Mouse (Mus musculus) midbrain, embryonic 10.5 days (tissue): ENCODE results near the gene Kif9. TPM values are rescaled to one million over a fixed set of nuclear protein-coding genes. Genes with fewer than 3 reads are reported as not detected.

Source experiments
- DNase-seq: peaks from one replicate; pipeline ENCODE4 v3.0.0-alpha.2; 2017; ENCODE audit warnings: low spot score
- H3K27ac ChIP-seq: fragments of 300-500 bp; sonication (generic); replicated peaks from 2 replicates; pipeline ENCODE4 v1.5.1; 2016; ENCODE audit warnings: mild to moderate bottlenecking
- H3K27me3 ChIP-seq: fragments of 300-500 bp; sonication (generic); 2 replicates; pipeline ENCODE4 v1.6.1; 2016; ENCODE audit warnings: low read depth, mild to moderate bottlenecking; ENCODE audit not compliant: poor library complexity, severe bottlenecking
- H3K36me3 ChIP-seq: fragments of 300-500 bp; sonication (generic); 2 replicates; pipeline ENCODE4 v1.6.1; 2016; ENCODE audit warnings: mild to moderate bottlenecking, moderate library complexity
- H3K4me1 ChIP-seq: fragments of 300-500 bp; sonication (generic); 2 replicates; pipeline ENCODE4 v1.6.1; 2016
- H3K4me3 ChIP-seq: fragments of 300-500 bp; sonication (generic); 2 replicates; pipeline ENCODE4 v1.5.1; 2016; ENCODE audit warnings: mild to moderate bottlenecking, moderate library complexity
- H3K9me3 ChIP-seq: fragments of 300-500 bp; sonication (generic); replicated peaks from 2 replicates; pipeline ENCODE4 v1.6.1; 2016; ENCODE audit warnings: mild to moderate bottlenecking
- WGBS: fragments of 180-500 bp; shearing (Covaris S2); methylation state at CpG from one replicate; pipeline ENCODE4 v1.1.7; 2016; 5-methylcytosine and 5-hydroxymethylcytosine counted together
- polyA plus RNA-seq: library from polyadenylated mRNA; unstranded; fragments of >200 nt; fragmentation: Nextera tagmentation; extraction: Ambion mirVana; gene quantifications from 2 replicates; pipeline ENCODE4 v1.2.1, GENCODE M21; 2016

The Kif9 gene
- polyA plus RNA-seq, 1 experiment from 2014 or later, result 1.3 TPM

DNA sequence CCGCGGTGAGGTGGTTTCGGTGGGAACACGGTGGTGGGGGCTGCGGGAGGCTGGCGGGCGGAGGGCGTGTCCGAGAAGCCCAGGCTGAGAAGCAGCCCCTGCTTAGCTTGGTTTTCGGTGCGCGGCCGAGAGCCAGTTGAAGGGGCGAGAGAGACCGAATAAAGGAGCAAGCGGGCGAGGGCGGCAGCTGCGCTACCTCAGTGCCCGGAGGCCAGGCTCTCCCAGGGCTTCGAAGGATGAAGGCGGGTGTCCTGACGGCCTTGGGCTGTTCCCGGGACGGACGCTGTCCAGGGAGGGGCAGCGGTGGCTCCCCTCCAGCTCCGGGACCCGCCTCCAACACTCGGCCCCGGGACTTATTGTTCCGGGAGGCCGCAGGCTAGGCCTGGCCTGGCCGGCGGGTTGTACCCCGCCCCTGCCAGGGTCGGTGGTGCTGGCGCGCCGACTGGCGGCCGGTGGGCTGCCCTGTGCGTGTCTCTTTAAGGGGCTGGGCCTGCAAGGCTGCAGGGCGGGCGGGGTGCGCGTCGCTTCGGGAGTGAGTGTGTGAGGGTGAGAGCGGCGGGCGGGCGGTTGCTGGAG is 55.2 kb downstream of the Kif9 start:
- Histone ChIP-seq H3K4me3 (peak overlapping the region; percentile 78), H3K27me3 (no peaks in the 10 kb centered on the region), H3K27ac (peak overlapping the region; percentile 98), H3K4me1 (peaks cover 32% of the 10 kb centered on the region), H3K9me3 (no peaks in the 10 kb centered on the region), H3K36me3 (peaks cover 16% of the 10 kb centered on the region)
- peak; percentile 97 for DNase-seq
- WGBS, result under 1% methylated on average over 49 of the region's 53 CpGs

DNA sequence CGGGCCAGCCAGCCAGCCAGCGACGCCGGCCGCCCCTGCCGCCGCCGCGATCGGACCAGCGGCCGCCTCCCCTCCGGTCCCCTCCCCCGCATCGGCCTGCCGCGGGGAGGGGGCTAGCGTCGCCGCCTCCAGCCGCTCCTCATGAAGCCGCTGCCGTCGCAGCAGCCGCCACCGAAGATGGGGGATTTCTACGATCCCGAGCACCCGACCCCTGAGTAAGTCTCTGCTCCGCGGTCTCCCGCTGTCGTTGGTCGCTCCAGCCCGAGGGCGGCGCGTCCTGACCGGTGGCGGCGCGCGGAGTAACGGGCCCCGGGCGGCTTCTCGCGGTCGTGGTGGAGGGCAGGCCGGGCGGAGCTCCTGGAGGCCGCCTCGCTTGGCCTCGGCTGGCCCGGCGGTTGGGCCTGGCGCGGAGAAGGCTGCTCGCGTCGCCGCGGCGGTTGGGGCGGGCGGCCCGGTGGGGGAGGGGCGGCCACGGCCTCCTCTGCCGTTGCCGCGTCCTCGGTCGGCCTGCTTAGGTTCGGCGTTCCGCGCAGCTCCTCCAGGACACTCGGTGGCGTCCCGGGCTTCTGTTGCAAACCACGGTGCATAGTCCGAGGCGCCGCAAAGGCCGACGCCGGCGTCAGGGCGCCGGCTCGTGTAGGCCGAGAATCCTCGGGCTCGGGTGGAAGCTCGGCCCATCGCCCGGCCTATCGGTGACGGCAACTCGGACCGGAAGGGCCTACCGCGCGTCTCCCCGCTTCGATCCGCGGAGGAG is 56.0 kb downstream of the Kif9 start, which contains the start of gene Setd2:
Gene Setd2, plus strand, starts transcription at position 60 of the 754 bp plus-strand sequence.
- no peaks in the 10 kb centered on the region for H3K9me3 ChIP-seq
- DNase-seq, result peak; percentile 82
- peaks cover 32% of the 10 kb centered on the region for H3K4me1 ChIP-seq
- WGBS, result under 1% methylated on average over 92 of the region's 109 CpGs
- peak within 1 kb of the TSS; percentile 98 for H3K27ac ChIP-seq
- H3K36me3 ChIP-seq, result peaks cover 22% of the 10 kb centered on the region
- no peaks in the 10 kb centered on the region for H3K27me3 ChIP-seq
- peak within 1 kb of the TSS; percentile 78 for H3K4me3 ChIP-seq

DNA sequence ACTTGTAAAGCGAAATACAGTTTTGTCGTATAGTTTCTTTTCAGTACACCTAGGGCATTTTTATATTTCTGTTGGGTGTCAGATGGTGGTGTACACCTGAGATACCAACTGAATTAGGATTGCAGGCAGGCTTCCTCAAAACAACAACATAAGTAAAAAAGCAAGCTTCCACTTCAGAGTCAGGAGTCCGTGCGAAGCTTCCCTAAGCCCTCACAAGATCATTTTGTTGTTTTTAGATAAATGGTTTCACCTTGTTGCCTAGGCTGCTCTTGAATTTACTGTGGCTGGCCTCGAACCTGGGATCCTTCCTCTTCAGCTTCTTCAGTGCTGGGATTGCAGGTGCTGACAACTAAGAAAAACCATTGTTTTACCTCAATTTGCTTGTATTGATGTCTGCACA is 56.9 kb downstream of the Kif9 start:
- H3K27me3 ChIP-seq, result no peaks in the 10 kb centered on the region
- DNase-seq, result no peak
- H3K27ac ChIP-seq, result peak overlapping the region; percentile 98
- no peaks in the 10 kb centered on the region for H3K9me3 ChIP-seq
- peak overlapping the region; percentile 78 for H3K4me3 ChIP-seq
- H3K36me3 ChIP-seq, result peaks cover 31% of the 10 kb centered on the region
- peaks cover 32% of the 10 kb centered on the region for H3K4me1 ChIP-seq
- WGBS, result 48% methylated on average over 5 of the region's 5 CpGs

DNA sequence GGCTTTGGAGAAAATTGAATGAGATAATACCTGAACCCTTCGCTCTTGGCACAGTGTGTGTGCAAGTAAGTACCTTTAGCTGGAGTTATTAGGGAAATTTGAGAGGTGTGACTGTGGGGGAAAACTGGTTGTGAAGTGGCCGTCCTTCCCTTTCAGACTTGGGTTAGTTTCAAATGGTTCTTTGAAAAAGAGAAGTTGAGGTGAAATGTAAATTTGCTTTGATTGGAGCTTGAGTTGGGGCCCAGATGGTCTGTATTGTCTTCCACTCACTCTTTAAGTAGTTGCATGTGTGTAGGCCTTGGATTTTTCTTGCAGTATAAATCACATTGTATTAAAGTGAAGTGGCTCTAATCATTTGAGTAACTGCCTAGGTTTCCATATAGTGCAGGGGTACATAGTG is 58.4 kb downstream of the Kif9 start:
- peaks cover 41% of the 10 kb centered on the region for H3K36me3 ChIP-seq
- H3K9me3 ChIP-seq, result no peaks in the 10 kb centered on the region
- H3K4me3 ChIP-seq, result peak overlapping the region; percentile 78; the same call in 1 of the 2 replicates
- H3K4me1 ChIP-seq, result peaks cover 32% of the 10 kb centered on the region
- WGBS, result 83% methylated on average over 2 of the region's 2 CpGs
- no peak overlapping the region for H3K27ac ChIP-seq
- H3K27me3 ChIP-seq, result no peaks in the 10 kb centered on the region
- DNase-seq, result no peak

DNA sequence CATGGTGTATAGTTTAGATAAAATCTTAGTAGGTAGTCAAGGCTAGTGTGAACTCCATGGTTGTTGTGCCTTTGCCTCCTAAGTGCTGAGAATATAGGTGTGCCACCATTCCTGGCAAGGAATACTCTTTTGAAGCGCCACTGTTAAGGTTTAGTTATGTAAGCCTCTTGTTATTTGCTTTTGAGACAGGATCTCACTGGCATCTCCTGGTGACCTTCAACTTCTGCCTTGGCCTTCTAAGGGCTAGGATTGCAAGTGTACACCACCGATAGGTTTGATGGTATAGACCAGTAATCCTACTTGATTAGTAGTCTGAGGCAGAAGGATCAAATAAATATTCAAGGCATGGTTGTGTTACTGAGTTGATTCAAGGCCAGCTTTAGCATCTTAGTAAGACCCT is 59.9 kb downstream of the Kif9 start:
- 91% methylated on average over 2 of the region's 2 CpGs for WGBS
- H3K4me1 ChIP-seq, result peaks cover 23% of the 10 kb centered on the region
- no peak for DNase-seq
- H3K27ac ChIP-seq, result no peak overlapping the region
- H3K9me3 ChIP-seq, result no peaks in the 10 kb centered on the region
- no peak overlapping the region for H3K4me3 ChIP-seq
- H3K27me3 ChIP-seq, result no peaks in the 10 kb centered on the region
- H3K36me3 ChIP-seq, result peaks cover 43% of the 10 kb centered on the region

DNA sequence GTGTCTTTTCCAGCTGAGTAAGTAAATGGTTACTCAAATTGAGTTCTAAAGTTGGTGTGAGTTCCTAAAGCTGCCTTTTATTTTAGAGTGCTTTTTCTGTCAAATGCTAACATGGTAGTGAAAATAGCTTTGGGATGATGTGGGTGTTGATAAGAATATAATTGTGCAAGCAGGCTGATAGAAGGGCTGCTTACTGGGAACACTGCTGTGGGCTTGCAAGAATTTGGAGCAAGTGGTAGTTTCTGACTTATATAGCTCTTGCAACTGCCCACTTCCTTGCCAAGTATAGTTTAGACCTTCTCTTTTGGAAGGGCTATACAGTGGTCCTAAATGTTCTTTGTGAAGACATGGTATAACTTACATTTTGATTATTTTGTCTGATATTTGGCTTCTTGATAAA is 61.8 kb downstream of the Kif9 start:
- no peak for DNase-seq
- Histone ChIP-seq H3K27ac (no peak overlapping the region), H3K4me1 (peaks cover 22% of the 10 kb centered on the region), H3K27me3 (no peaks in the 10 kb centered on the region), H3K36me3 (peaks cover 47% of the 10 kb centered on the region), H3K4me3 (no peak overlapping the region), H3K9me3 (no peaks in the 10 kb centered on the region)

DNA sequence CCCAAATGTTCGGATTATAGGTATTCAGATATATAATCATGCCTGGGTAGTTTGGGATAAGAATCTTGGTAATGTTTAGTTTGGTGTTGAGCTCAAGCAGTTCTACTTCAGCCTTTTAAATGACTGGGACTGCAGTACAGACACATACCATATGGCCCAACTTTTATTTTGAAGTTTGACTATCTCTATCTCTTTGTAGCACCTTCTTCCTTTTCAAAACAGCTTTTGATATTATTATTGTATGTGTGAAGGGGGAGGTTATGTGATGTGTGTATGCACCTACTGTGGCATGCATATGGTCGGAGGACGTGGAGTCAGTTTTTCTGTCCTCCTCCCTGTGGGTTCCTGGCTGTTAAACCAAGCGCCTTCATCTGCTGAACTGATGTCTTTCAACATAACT is 65.2 kb downstream of the Kif9 start:
- DNase-seq, result no peak
- Histone ChIP-seq H3K27me3 (no peaks in the 10 kb centered on the region), H3K27ac (no peak overlapping the region), H3K36me3 (peaks cover 40% of the 10 kb centered on the region), H3K4me1 (no peaks in the 10 kb centered on the region), H3K4me3 (no peak overlapping the region), H3K9me3 (no peaks in the 10 kb centered on the region)
- WGBS, result 95% methylated on average over 4 of the region's 4 CpGs

DNA sequence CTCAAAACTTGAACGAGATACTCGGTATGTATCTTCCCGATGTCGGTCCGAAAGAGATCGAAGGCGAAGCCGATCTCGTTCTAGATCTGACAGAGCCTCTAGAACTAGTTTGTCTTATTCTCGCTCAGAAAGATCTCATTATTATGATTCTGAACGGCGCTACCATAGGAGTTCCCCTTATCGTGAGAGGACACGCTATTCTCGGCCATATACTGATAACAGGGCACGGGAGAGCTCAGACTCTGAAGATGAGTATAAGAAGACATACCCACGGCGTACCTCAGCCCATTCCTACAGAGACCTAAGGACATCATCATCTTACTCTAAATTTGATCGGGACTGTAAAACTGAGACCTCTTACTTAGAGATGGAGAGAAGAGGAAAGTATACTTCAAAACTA is 71.5 kb downstream of the Kif9 start:
- Histone ChIP-seq H3K4me3 (no peak overlapping the region), H3K9me3 (0 out of 2 replicates have a peak, but pooled peaks cover 2% of the 10 kb centered on the region), H3K4me1 (no peaks in the 10 kb centered on the region), H3K36me3 (peaks cover 73% of the 10 kb centered on the region), H3K27ac (no peak overlapping the region), H3K27me3 (no peaks in the 10 kb centered on the region)
- no peak for DNase-seq
- WGBS, result 96% methylated on average over 19 of the region's 19 CpGs

DNA sequence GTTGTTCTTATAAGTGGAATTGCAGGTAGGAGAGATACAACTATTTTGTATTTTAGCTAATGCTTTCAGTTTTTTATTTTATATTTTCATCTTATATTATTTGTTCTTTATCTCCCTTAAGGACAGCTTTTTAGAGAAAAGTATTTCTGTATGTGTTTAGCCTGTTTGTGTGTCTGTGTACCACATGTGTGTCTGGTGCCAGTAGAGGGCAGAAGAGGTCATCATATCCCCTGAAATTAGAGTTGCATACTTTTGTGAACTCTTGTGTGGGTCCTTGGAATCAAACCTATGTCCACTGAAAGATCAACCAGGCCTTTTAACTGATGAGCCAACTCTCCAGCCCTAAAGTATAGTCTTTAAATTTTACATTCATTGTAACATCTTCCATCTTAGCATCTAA is 91.6 kb downstream of the Kif9 start:
- no peak for DNase-seq
- peaks cover 99% of the 10 kb centered on the region for H3K36me3 ChIP-seq
- no peaks in the 10 kb centered on the region for H3K4me1 ChIP-seq
- no peaks in the 10 kb centered on the region for H3K27me3 ChIP-seq
- H3K4me3 ChIP-seq, result no peak overlapping the region
- H3K9me3 ChIP-seq, result no peaks in the 10 kb centered on the region
- H3K27ac ChIP-seq, result no peak overlapping the region

Other genes starting within 250 kb of the Kif9 start
- 8.4 and 13.5 TPM in 2 replicates for gene Cspg5, start 233.2 kb upstream of the Kif9 start, polyA plus RNA-seq
- gene Elp6, start 171.8 kb upstream of the Kif9 start, polyA plus RNA-seq, result 45.1 and 45.6 TPM in 2 replicates
- 38.7 and 40.3 TPM in 2 replicates for gene Scap, start 143.7 kb upstream of the Kif9 start, polyA plus RNA-seq
- gene Ptpn23, start 68.7 kb upstream of the Kif9 start, polyA plus RNA-seq, result 14.2 and 16.6 TPM in 2 replicates
- 0.12 TPM in 1 of 2 replicates, not detected in the other for gene Ngp, start 57.2 kb upstream of the Kif9 start, polyA plus RNA-seq
- gene Klhl18, start 264 bp upstream of the Kif9 start, polyA plus RNA-seq, result 9.1 and 10.8 TPM in 2 replicates
- 31.5 and 34.0 TPM in 2 replicates for gene Setd2, start 55.6 kb downstream of the Kif9 start, polyA plus RNA-seq
- 36.8 and 45.4 TPM in 2 replicates for gene Nradd, start 147.5 kb downstream of the Kif9 start, polyA plus RNA-seq
- gene Nbeal2, start 177.2 kb downstream of the Kif9 start, polyA plus RNA-seq, result 1.3 and 1.4 TPM in 2 replicates
- 176 and 189 TPM in 2 replicates for gene Ccdc12, start 179.5 kb downstream of the Kif9 start, polyA plus RNA-seq